Mouse (Mus musculus): ENCODE results near the gene Agap1.

- TF ChIP-seq CTCF (IDR thresholded peaks at IDR 0.05) (no peak), EP300 (IDR thresholded peaks at IDR 0.05) (no peak)
These were observed 362.0 kb downstream of the Agap1 start for GRCm38 (mm10) chr1:89816487-89817206.
